Mouse (Mus musculus) layer of hippocampus, adult 2 months (tissue): Measurements from ENCODE around the gene E330021D16Rik. TPM values are rescaled to one million over a fixed set of nuclear protein-coding genes. Genes with fewer than 3 reads are reported as not detected.

Source experiments
- DNase-seq, 2 experiments: peaks; one replicate each; pipeline ENCODE4 v3.0.0; 2022; ENCODE audit warnings: low spot score in 2 of 2
- H3K27ac ChIP-seq: fragments of 200-600 bp; 2 replicates; pipeline ENCODE4 v1.8.1; 2022
- H3K4me3 ChIP-seq: fragments of 200-600 bp; 2 replicates; pipeline ENCODE4 v1.8.1; 2022; ENCODE audit warnings: mild to moderate bottlenecking
- CTCF ChIP-seq: fragments of 200-600 bp; conservative IDR thresholded peaks from 2 replicates; pipeline ENCODE4 v1.8.1; 2022; ENCODE audit warnings: antibody characterized with exemption, mild to moderate bottlenecking, moderate library complexity
- total RNA-seq, 2 experiments: library from RNA; stranded (reverse); gene quantifications; 2 replicates each; pipeline ENCODE4 v1.2.3; 2021

The E330021D16Rik gene
- total RNA-seq, 2 experiments from 2014 or later, result not detected

DNA sequence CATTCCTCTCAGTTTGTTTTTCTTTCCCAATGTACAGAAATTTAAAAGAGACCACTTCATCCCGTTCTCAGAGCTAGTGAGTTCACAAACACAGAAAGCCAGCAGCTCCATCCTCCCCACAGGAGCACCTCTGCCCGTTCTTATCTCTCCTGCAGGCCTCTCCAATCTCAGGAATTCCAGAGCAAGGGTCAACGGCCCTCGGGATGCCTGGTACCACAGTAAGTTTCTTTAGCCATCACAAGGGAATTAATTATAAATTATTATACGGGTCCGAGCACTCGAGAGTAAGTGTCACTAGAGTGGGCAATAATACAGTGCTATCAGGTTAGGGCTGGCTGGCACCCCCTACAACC lies 16.5 kb upstream of the E330021D16Rik start:
- TF ChIP-seq CTCF, result no peak
- H3K4me3 ChIP-seq, result no peak overlapping the region
- no peak overlapping the region for H3K27ac ChIP-seq
- DNase-seq, result no peak

- DNase-seq, result no peak
- TF ChIP-seq CTCF, result no peak
- H3K27ac ChIP-seq, result no peak overlapping the region
- H3K4me3 ChIP-seq, result no peak overlapping the region
Measured at GRCm38 (mm10) chr6:136431169-136431895, 16.0 kb upstream of the E330021D16Rik start.

DNA sequence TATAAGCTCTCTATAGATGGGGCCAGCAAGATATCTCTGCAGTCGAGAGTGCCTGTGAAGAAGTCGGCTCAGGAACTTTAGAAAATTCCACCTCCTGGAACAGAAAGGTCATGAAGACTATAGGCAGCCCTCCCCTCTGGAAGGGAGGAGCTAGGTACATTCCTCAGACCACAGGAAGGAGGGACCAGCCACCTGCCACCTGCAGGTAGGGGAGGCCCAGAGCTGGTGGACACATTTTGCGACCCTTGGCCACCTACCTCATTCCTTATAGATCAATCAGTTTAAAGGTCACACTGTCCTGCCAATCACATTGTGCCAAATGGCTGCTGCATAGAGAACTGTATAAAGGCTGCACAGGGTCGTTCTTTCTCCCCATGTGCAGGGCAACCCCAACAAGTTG lies 14.1 kb upstream of the E330021D16Rik start:
- TF ChIP-seq CTCF, result no peak
- no peak for DNase-seq
- no peak overlapping the region for H3K4me3 ChIP-seq
- H3K27ac ChIP-seq, result no peak overlapping the region

DNA sequence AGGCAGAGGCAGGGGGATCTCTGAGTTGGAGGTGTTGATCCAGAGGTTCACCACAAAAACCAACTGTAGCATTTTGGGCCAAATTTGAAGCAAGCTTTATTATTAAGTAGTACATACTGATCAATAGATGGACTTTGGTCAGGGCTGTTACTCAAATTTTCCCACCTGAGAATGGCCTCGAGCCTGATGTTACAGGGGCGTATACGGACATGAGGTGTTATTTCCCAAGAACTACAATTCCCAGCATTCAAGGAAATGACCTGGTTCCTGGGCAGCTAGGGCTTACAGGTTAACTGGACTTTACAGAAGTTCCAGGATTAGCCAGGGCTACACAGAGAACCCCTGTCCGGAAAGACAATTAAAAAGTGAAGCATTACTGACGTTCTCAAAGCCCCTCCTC lies 13.0 kb upstream of the E330021D16Rik start:
- Histone ChIP-seq H3K27ac (no peak overlapping the region), H3K4me3 (no peak overlapping the region)
- no peak for DNase-seq
- TF ChIP-seq CTCF, result no peak

- no peak for DNase-seq
- TF ChIP-seq CTCF, result no peak
- Histone ChIP-seq H3K4me3 (no peak overlapping the region), H3K27ac (no peak overlapping the region)
Measured at GRCm38 (mm10) chr6:136427240-136427639, 11.9 kb upstream of the E330021D16Rik start.

DNA sequence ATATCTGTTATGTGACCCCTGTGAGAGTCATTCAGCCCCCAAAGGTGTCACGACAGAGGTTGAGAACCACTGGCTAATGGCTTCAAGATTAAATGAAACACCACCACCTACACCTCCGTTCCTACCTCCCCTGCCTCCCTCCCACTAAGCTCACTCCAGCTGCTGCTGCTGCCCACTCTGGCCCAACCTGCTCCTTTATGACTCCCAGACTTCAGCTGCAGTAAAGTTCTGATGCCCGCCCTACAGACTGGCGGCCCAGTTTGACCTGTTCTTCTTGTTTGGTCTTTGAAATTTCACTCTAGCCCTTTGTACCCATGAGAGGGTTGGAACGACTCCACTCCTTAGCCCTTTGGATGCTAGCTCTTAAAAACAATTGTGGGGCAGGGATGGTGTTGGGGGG lies 10.6 kb upstream of the E330021D16Rik start:
- DNase-seq, result no peak
- Histone ChIP-seq H3K4me3 (no peak overlapping the region), H3K27ac (no peak overlapping the region)
- TF ChIP-seq CTCF, result no peak

DNA sequence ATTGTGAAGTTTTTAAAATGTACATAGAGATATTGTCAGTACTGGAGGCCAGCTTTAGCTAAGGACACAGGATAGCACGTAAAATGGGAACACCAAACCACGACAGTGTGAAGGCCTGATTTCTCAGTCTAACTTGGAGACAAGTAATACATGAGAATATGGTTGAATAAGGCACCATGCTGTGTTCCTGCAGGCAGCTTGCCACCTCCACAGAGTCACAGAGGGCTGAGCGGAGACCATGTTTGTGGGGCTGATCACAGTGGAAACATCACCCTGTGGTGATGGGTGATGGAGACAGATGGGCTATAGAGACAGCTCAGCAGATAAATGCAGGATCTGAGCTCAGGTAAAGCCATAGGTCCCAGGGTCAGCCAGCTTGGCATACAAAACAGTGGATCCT lies 8.8 kb upstream of the E330021D16Rik start:
- H3K4me3 ChIP-seq, result no peak overlapping the region
- DNase-seq, result no peak
- H3K27ac ChIP-seq, result no peak overlapping the region
- TF ChIP-seq CTCF, result no peak

- Histone ChIP-seq H3K27ac (no peak overlapping the region), H3K4me3 (no peak overlapping the region)
- DNase-seq, result no peak
- no peak for TF ChIP-seq CTCF
Measured at GRCm38 (mm10) chr6:136423201-136423600, 7.8 kb upstream of the E330021D16Rik start.

- peak; percentile 99 for TF ChIP-seq CTCF
- peak; percentile 41 to 69 for DNase-seq
- Histone ChIP-seq H3K27ac (no peak overlapping the region), H3K4me3 (no peak overlapping the region)
Measured at GRCm38 (mm10) chr6:136422084-136422853, 6.9 kb upstream of the E330021D16Rik start.

DNA sequence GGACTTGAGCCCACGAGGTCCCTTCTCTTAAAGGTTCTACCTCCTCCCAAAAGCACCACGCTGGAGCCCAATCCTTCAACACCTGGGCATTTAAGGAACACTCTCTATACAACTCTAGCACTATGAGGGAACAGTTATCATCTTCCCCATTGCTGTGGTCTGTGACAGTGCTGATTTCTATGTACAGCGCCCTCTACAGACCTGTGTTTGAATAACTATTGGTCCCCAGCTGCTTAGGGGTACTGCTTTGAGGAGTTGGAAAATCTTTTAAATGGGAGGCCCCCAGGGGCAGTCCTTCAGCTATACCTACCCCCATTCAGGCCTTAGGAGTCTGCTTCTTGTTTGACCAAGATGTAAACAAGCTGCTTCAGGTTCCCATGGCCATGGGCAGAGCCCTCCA lies 5.7 kb upstream of the E330021D16Rik start:
- no peak overlapping the region for H3K4me3 ChIP-seq
- no peak overlapping the region for H3K27ac ChIP-seq
- no peak for DNase-seq
- TF ChIP-seq CTCF, result peak; percentile 58

- DNase-seq, result no peak
- TF ChIP-seq CTCF, result no peak
- no peak overlapping the region for H3K27ac ChIP-seq
- H3K4me3 ChIP-seq, result no peak overlapping the region
Measured at GRCm38 (mm10) chr6:136418889-136419835, 3.8 kb upstream of the E330021D16Rik start.

- Histone ChIP-seq H3K4me3 (no peak overlapping the region), H3K27ac (no peak overlapping the region)
- no peak for TF ChIP-seq CTCF
- DNase-seq, result no peak
Measured at GRCm38 (mm10) chr6:136418333-136418848, 3.0 kb upstream of the E330021D16Rik start.

GRCm38 (mm10) chr6:136417864-136418263 lies 2.5 kb upstream of the E330021D16Rik start:
- Histone ChIP-seq H3K4me3 (no peak overlapping the region), H3K27ac (no peak overlapping the region)
- TF ChIP-seq CTCF, result no peak
- no peak for DNase-seq
